Mouse (Mus musculus) MEL (cell line): ENCODE results near the gene Icam5. TPM values are rescaled to one million over a fixed set of nuclear protein-coding genes. Genes with fewer than 3 reads are reported as not detected.
"Not testable (repeated sequence)": the region's sequence is repeated elsewhere in the genome, so short reads cannot be mapped to it uniquely, and the experiment has no call there.

Source experiments
- DNase-seq: peaks from one replicate; pipeline ENCODE4 v3.0.0; 2011; ENCODE audit warnings: low read depth, low spot score
- H3K27ac ChIP-seq: 2 replicates; pipeline ENCODE4 v1.5.1; 2012; ENCODE audit warnings: low read depth, mild to moderate bottlenecking, control low read depth, low read length, moderate library complexity; ENCODE audit not compliant: control insufficient read depth
- H3K27me3 ChIP-seq, 2 experiments: fragments of 150-350 bp in 1 of 2; sonication (generic) in 1 of 2; 2 replicates each; pipeline ENCODE4 v1.6.1; 2012; ENCODE audit warnings: low read length in 2 of 2, mild to moderate bottlenecking in 2 of 2, improper control_type of control experiment in 1 of 2, moderate library complexity in 1 of 2; ENCODE audit not compliant: insufficient read depth in 2 of 2, control insufficient read depth in 1 of 2
- H3K36me3 ChIP-seq, 2 experiments: 2 replicates each; pipeline ENCODE4 v1.6.1; 2012 to 2014; ENCODE audit warnings: low read length in 2 of 2, improper control_type of control experiment in 1 of 2, inconsistent platforms in 1 of 2, mild to moderate bottlenecking in 1 of 2; ENCODE audit not compliant: insufficient read depth in 2 of 2, control insufficient read depth in 1 of 2
- H3K4me1 ChIP-seq, 2 experiments: fragments of 150-350 bp in 1 of 2; sonication (generic) in 1 of 2; 2 replicates each; pipeline ENCODE4 v1.6.1; 2012; ENCODE audit warnings: low read length in 2 of 2, improper control_type of control experiment in 1 of 2, mild to moderate bottlenecking in 1 of 2; ENCODE audit not compliant: insufficient read depth in 2 of 2, control insufficient read depth in 1 of 2
- H3K4me3 ChIP-seq, 2 experiments: fragments of 150-350 bp in 1 of 2; sonication (generic) in 1 of 2; 2 replicates each; pipeline ENCODE4 v1.5.1; 2012; ENCODE audit warnings: low read depth in 2 of 2, low read length in 2 of 2, mild to moderate bottlenecking in 2 of 2, moderate library complexity in 2 of 2, control low read depth in 1 of 2, improper control_type of control experiment in 1 of 2; ENCODE audit not compliant: control insufficient read depth in 1 of 2, insufficient read depth in 1 of 2
- H3K79me2 ChIP-seq: 2 replicates; pipeline ENCODE4 v1.6.1; 2012; ENCODE audit warnings: mild to moderate bottlenecking, low read length, moderate library complexity; ENCODE audit not compliant: control insufficient read depth, poor library complexity, insufficient read depth
- H3K9ac ChIP-seq: 2 replicates; pipeline ENCODE4 v1.6.1; 2012; ENCODE audit warnings: low read depth, mild to moderate bottlenecking, control low read depth, low read length, moderate library complexity; ENCODE audit not compliant: control insufficient read depth, poor library complexity, severe bottlenecking
- H3K9me3 ChIP-seq: fragments of 150-350 bp; sonication (generic); replicated peaks from 2 replicates; pipeline ENCODE4 v1.6.1; 2012; ENCODE audit warnings: mild to moderate bottlenecking, low read length, improper control_type of control experiment, moderate library complexity; ENCODE audit not compliant: insufficient read depth
- CHD1 ChIP-seq: IDR thresholded peaks from 2 replicates; pipeline ENCODE4 v1.6.1; 2012; ENCODE audit warnings: low read depth, mild to moderate bottlenecking, inconsistent platforms, low read length, improper control_type of control experiment
- CTCF ChIP-seq, 3 experiments: IDR thresholded peaks in 2 of 3; conservative IDR thresholded peaks in 1 of 3; 2 replicates each; pipeline ENCODE4 v1.5.1; 2011 to 2012; ENCODE audit warnings: low read length in 3 of 3, low read depth in 2 of 3, mild to moderate bottlenecking in 2 of 3, improper control_type of control experiment in 1 of 3, inconsistent platforms in 1 of 3, mixed read lengths in 1 of 3, moderate library complexity in 1 of 3; ENCODE audit not compliant: control insufficient read depth in 1 of 3, insufficient read depth in 1 of 3, poor library complexity in 1 of 3, severe bottlenecking in 1 of 3
- ELF1 ChIP-seq: IDR thresholded peaks from 2 replicates; pipeline ENCODE4 v1.6.1; 2014; ENCODE audit warnings: low read depth, mild to moderate bottlenecking, inconsistent platforms, low read length, improper control_type of control experiment, moderate library complexity
- EP300 ChIP-seq, 2 experiments: IDR thresholded peaks; 2 replicates each; pipeline ENCODE4 v1.6.1; 2011; ENCODE audit warnings: improper control_type of control experiment in 2 of 2, low read length in 2 of 2, low read depth in 1 of 2, mild to moderate bottlenecking in 1 of 2
- ETS1 ChIP-seq: IDR thresholded peaks from 2 replicates; pipeline ENCODE4 v1.6.1; 2012; ENCODE audit warnings: low read depth, mild to moderate bottlenecking, inconsistent platforms, low read length, improper control_type of control experiment, moderate library complexity
- GABPA ChIP-seq: IDR thresholded peaks from 2 replicates; pipeline ENCODE4 v1.6.1; 2012; ENCODE audit warnings: low read depth, mild to moderate bottlenecking, inconsistent platforms, low read length, improper control_type of control experiment, moderate library complexity
- HCFC1 ChIP-seq: IDR thresholded peaks from 2 replicates; pipeline ENCODE4 v1.6.1; 2012; ENCODE audit warnings: low read depth, mild to moderate bottlenecking, inconsistent platforms, low read length, improper control_type of control experiment, moderate library complexity
- MAFK ChIP-seq: IDR thresholded peaks from 2 replicates; pipeline ENCODE4 v1.6.1; 2011; ENCODE audit warnings: low read depth, mild to moderate bottlenecking, low read length, improper control_type of control experiment, borderline replicate concordance
- MAX ChIP-seq: IDR thresholded peaks from 2 replicates; pipeline ENCODE4 v1.6.1; 2011; ENCODE audit warnings: low read length, improper control_type of control experiment
- MAZ ChIP-seq: IDR thresholded peaks from 2 replicates; pipeline ENCODE4 v1.6.1; 2012; ENCODE audit warnings: low read depth, mild to moderate bottlenecking, inconsistent platforms, low read length, improper control_type of control experiment
- MXI1 ChIP-seq: IDR thresholded peaks from 2 replicates; pipeline ENCODE4 v1.6.1; 2011; ENCODE audit warnings: mild to moderate bottlenecking, low read depth, low read length, improper control_type of control experiment
- MYB ChIP-seq: IDR thresholded peaks from 2 replicates; pipeline ENCODE4 v1.6.1; 2011; ENCODE audit warnings: mild to moderate bottlenecking, low read depth, low read length, improper control_type of control experiment
- MYC ChIP-seq: IDR thresholded peaks from 2 replicates; pipeline ENCODE4 v1.6.1; 2011; ENCODE audit warnings: low read depth, mild to moderate bottlenecking, low read length, improper control_type of control experiment, moderate library complexity
- NELFE ChIP-seq: IDR thresholded peaks from 2 replicates; pipeline ENCODE4 v1.6.1; 2011; ENCODE audit warnings: low read depth, low read length, improper control_type of control experiment
- POLR2AphosphoS2 ChIP-seq: IDR thresholded peaks from 2 replicates; pipeline ENCODE4 v1.6.1; 2011; ENCODE audit warnings: low read length, improper control_type of control experiment
- RCOR1 ChIP-seq: IDR thresholded peaks from 2 replicates; pipeline ENCODE4 v1.6.1; 2012; ENCODE audit warnings: low read depth, mild to moderate bottlenecking, inconsistent platforms, low read length, improper control_type of control experiment
- SIN3A ChIP-seq: IDR thresholded peaks from 2 replicates; pipeline ENCODE4 v1.6.1; 2012; ENCODE audit warnings: low read length, improper control_type of control experiment, inconsistent platforms
- SMC3 ChIP-seq: IDR thresholded peaks from 2 replicates; pipeline ENCODE4 v1.6.1; 2011; ENCODE audit warnings: low read depth, low read length, improper control_type of control experiment
- TBP ChIP-seq: IDR thresholded peaks from 2 replicates; pipeline ENCODE4 v1.8.0; 2011; ENCODE audit warnings: low read depth, low read length, improper control_type of control experiment
- TCF12 ChIP-seq: IDR thresholded peaks from 2 replicates; pipeline ENCODE4 v1.6.1; 2014; ENCODE audit warnings: low read depth, mild to moderate bottlenecking, inconsistent platforms, low read length, improper control_type of control experiment, moderate library complexity
- UBTF ChIP-seq: IDR thresholded peaks from 2 replicates; pipeline ENCODE4 v1.6.1; 2012; ENCODE audit warnings: low read depth, mild to moderate bottlenecking, inconsistent platforms, low read length, improper control_type of control experiment, moderate library complexity, borderline replicate concordance; ENCODE audit not compliant: insufficient read depth
- USF1 ChIP-seq: IDR thresholded peaks from 2 replicates; pipeline ENCODE4 v1.6.1; 2014; ENCODE audit warnings: low read depth, mild to moderate bottlenecking, inconsistent platforms, low read length, improper control_type of control experiment, moderate library complexity
- USF2 ChIP-seq, 2 experiments: IDR thresholded peaks; 2 replicates each; pipeline ENCODE4 v1.6.1; 2011 to 2012; ENCODE audit warnings: improper control_type of control experiment in 2 of 2, low read length in 2 of 2, borderline replicate concordance in 1 of 2, inconsistent platforms in 1 of 2, low read depth in 1 of 2, mild to moderate bottlenecking in 1 of 2; ENCODE audit not compliant: insufficient read depth in 1 of 2
- ZC3H11A ChIP-seq: IDR thresholded peaks from 2 replicates; pipeline ENCODE4 v1.6.1; 2012; ENCODE audit warnings: low read depth, mild to moderate bottlenecking, inconsistent platforms, low read length, improper control_type of control experiment
- ZMIZ1 ChIP-seq: IDR thresholded peaks from 2 replicates; pipeline ENCODE4 v1.6.1; 2012; ENCODE audit warnings: low read depth, mild to moderate bottlenecking, inconsistent platforms, low read length, improper control_type of control experiment, moderate library complexity
- ZNF384 ChIP-seq: IDR thresholded peaks from 2 replicates; pipeline ENCODE4 v1.6.1; 2012; ENCODE audit warnings: low read depth, mild to moderate bottlenecking, inconsistent platforms, low read length, improper control_type of control experiment
- polyA plus RNA-seq, 2 experiments: library from polyadenylated mRNA; stranded (reverse) in 1 of 2; unstranded in 1 of 2; fragments of >175 nt in 1 of 2; fragments of >200 nt in 1 of 2; gene quantifications; 2 replicates each; pipeline versions ENCODE4 v1.2.1 to v1.2.4; 2012; ENCODE audit warnings: low replicate concordance in 2 of 2, low read depth in 1 of 2; ENCODE audit not compliant: insufficient read length in 2 of 2, insufficient read depth in 1 of 2, missing spikeins in 1 of 2
- total RNA-seq: library from RNA; depleted of rRNA; stranded (reverse); fragments of 300-350 nt; gene quantifications from 2 replicates; pipeline ENCODE4 v1.2.3, GENCODE M21; 2012

Gene Icam5
- total and polyA plus RNA-seq, 3 experiments = 4.8 to 9.5 TPM; not detected in 1

DNA sequence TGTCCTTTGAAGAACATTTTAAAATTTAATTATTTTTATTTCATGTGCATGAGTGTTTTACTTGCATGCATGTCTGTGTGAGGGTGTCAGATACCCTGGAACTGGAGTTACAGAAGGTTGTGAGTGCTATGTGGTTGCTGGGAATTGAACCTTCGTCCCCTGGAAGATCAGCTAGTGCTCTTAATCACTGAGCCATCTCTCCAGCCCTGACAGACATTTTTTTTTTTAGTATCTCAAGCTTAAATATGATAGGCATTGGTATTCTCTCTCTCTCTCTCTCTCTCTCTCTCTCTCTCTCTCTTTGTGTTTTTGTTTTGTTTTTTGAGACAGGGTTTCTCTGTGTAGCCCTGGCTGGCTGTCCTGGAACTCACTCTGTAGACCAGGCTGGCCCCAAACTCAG is 12.9 kb downstream of the Icam5 start:
- H3K4me3 ChIP-seq, H3K9ac ChIP-seq: not testable (repeated sequence)
- H3K4me1 ChIP-seq = peaks cover 29 to 42% of the 10 kb centered on the region in 2 experiments
- TF ChIP-seq SIN3A (0 out of 2 replicates have a peak, but pooled peaks have one; percentile 10), ZNF384 (peak; percentile 53), TBP (peak; percentile 85)
- TF ChIP-seq, all 39 proteins: peak for 3; not testable (repeated sequence) for 36
- H3K27ac ChIP-seq, H3K79me2 ChIP-seq, DNase-seq, H3K27me3 ChIP-seq, H3K9me3 ChIP-seq: not testable (repeated sequence)
- H3K36me3 ChIP-seq = peaks cover 0 to 41% of the 10 kb centered on the region in 2 experiments; a peak in 2 of 4 replicates

DNA sequence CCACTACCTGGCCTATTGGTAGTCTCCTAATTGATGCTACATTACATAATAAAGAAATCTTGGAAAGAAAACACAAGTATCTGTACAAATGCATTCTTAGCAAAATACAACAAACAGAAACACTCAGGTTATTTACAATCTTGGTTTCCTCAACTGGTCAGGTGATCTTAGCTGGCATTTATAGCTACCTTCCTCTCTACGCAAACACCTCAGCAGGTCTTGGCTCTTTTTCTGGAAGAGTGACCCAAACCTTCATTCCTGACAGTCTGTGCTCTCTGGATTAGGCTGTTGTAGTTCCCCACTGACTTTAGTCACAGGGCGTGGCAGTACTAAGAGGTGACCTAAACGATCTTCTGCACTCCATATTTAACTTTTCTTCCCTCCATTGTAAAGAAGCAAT is 13.4 kb downstream of the Icam5 start:
- H3K9me3 ChIP-seq = no peaks in the 10 kb centered on the region
- H3K27ac ChIP-seq = no peak overlapping the region
- H3K4me3 ChIP-seq = no peak overlapping the region
- H3K27me3 ChIP-seq = no peaks in the 10 kb centered on the region
- H3K79me2 ChIP-seq = no peaks in the 10 kb centered on the region
- peak; percentile 23; the same call in 1 of the 2 replicates for TF ChIP-seq MAX
- no peak for TF ChIP-seq SMC3
- TF ChIP-seq TBP = no peak
- no peak for TF ChIP-seq MAFK
- TF ChIP-seq EP300 (IDR thresholded peaks at IDR 0.05; ENCODE audit: low read depth in 1 of 2, low read length in 2 of 2) = peak in 1 of 2 experiments; percentile 58; a peak in 1 of 4 replicates
- TF ChIP-seq RCOR1 = 0 out of 2 replicates have a peak, but pooled peaks have one; percentile 31
- peak; percentile 55; the same call in 1 of the 2 replicates for TF ChIP-seq USF1
- no peak for TF ChIP-seq HCFC1
- TF ChIP-seq USF2 (IDR thresholded peaks at IDR 0.05; ENCODE audit: borderline replicate concordance in 1 of 2, insufficient read depth in 1 of 2, low read depth in 1 of 2, low read length in 2 of 2) = no peak
- no peak for TF ChIP-seq GABPA
- no peak for TF ChIP-seq CHD1
- TF ChIP-seq MAZ = no peak
- peak; percentile 56; the same call in 1 of the 2 replicates for TF ChIP-seq SIN3A
- peak; percentile 64; the same call in 1 of the 2 replicates for TF ChIP-seq MXI1
- TF ChIP-seq UBTF = no peak
- no peak for TF ChIP-seq ELF1
- no peak for TF ChIP-seq POLR2AphosphoS2
- peak; percentile 29; the same call in 1 of the 2 replicates for TF ChIP-seq MYC
- no peak for TF ChIP-seq CTCF (IDR thresholded peaks at IDR 0.05 in 2 of 3, conservative IDR thresholded peaks at IDR 0.05 in 1 of 3; ENCODE audit: control insufficient read depth in 1 of 3, insufficient read depth in 1 of 3, low read depth in 2 of 3, low read length in 3 of 3, poor library complexity in 1 of 3, severe bottlenecking in 1 of 3)
- no peak for TF ChIP-seq ETS1
- TF ChIP-seq ZNF384 = no peak
- no peak for TF ChIP-seq ZMIZ1
- TF ChIP-seq NELFE = 0 out of 2 replicates have a peak, but pooled peaks have one; percentile 26
- TF ChIP-seq ZC3H11A = 0 out of 2 replicates have a peak, but pooled peaks have one; percentile 26
- TF ChIP-seq MYB = no peak
- TF ChIP-seq TCF12 = 0 out of 2 replicates have a peak, but pooled peaks have one; percentile 9
- H3K9ac ChIP-seq = no peak overlapping the region
- H3K4me1 ChIP-seq = peaks cover 25 to 37% of the 10 kb centered on the region in 2 experiments
- H3K36me3 ChIP-seq = peaks cover 0 to 37% of the 10 kb centered on the region in 2 experiments; a peak in 2 of 4 replicates
- no peak for DNase-seq
